8 mouse cellular contexts compared by ENCODE assay signal in the genomic region with DNA sequence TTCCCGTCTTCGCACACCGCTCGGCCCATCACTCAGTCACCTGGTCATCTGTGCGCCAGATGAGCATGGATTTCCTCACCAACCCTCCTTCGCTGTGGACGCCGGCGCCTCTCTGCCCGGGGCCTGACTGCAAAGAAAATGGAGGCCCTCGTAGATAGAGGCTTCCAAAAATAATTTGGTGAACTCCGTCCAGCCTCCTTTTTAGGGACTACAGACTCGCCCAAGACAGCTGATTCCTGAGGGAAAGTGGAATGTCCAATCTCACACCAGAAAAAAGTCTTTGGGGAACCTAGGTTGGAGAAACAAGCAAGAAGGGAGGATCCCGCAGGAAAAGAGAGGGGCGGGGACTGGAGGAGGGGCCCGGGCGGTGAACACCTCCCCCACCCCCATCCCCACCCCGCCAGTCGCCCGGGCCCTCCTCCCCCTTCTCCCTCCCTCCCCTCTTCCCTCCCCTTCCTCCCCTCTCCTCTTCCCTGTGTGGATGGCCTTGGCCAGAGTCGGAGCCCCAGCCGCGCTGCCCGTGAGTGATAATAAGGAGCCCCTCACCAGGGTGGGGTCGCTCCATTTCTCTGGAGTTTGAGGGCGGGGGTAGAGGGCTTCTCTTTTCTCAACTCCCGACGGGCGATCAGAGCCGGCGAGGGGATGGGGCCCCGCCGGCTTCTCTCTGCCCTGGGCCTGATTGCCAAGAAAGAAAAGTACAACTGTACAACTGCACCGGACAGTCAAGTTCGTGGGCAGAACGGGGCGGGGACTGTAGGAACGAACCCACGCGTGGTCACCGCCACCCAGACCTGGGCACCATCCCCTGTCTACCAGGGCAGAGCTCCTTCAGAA. TPM values are rescaled to one million over a fixed set of nuclear protein-coding genes. Genes with fewer than 3 reads are reported as not detected.
DNase-seq lines count a peak whose midpoint lies in the region; ATAC-seq and TF ChIP-seq lines count a peak whose summit lies in the region.

A gene (plus strand): TSS at position 463 of the 834 bp plus-strand sequence.

- ATAC-seq in CD4-positive, CD25-positive, alpha-beta regulatory T cell, adult 4 months = peak; percentile 6
- ATAC-seq in activated CD4-positive, CD25-positive, alpha-beta regulatory T cell, adult 4 months = peak; percentile 3
- peak; percentile 80 for ATAC-seq in liver, embryonic 16.5 days (ENCODE audit: low read depth)
- peak; percentile 85 for ATAC-seq in neutrophil, adult 5-6 weeks (ENCODE audit: extremely low read depth, insufficient number of reproducible peaks, low FRiP score, poor library complexity, severe bottlenecking)
- ATAC-seq in megakaryocyte progenitor cell, adult 5-6 weeks (replicated peaks; ENCODE audit: poor library complexity) = no peak; the same call in 1 of the 2 replicates

- peak; percentile 64 for TF ChIP-seq POLR2A in heart, adult 2 months (IDR thresholded peaks at IDR 0.05; ENCODE audit: insufficient read depth, low read depth, low read length)

- intact Hi-C loops in heart, adult 2 months (cut with DNase I) = loop anchor here (1.0 kb wide), 2 partner anchors 32 to 44 kb away; no protein-coding TSS in a partner anchor

- DNase-seq in embryo, embryonic 11 days = peak; percentile 90
- peak; percentile 83 to 84 for DNase-seq in heart, adult 2 months
- peak; percentile 82 for DNase-seq in kidney, adult 18-20 months

- H3K4me3 ChIP-seq in heart, adult 2 months = peak within 1 kb of the TSS; percentile 69
- peak within 1 kb of the TSS; percentile 43 for H3K4me3 ChIP-seq in liver, embryonic 16.5 days (ENCODE audit: low read depth, low read length)

- TF ChIP-seq CTCF in heart, adult 2 months (IDR thresholded peaks at IDR 0.05) = no peak

- H3K36me3 ChIP-seq in heart, adult 2 months (ENCODE audit: control insufficient read depth, insufficient read depth, low read length) = peaks cover 5% of the 10 kb centered on the region; the same call in 1 of the 2 replicates
- no peaks in the 10 kb centered on the region for H3K36me3 ChIP-seq in liver, embryonic 16.5 days (ENCODE audit: control insufficient read depth, insufficient read depth)

- H3K9ac ChIP-seq in heart, adult 2 months (ENCODE audit: low read depth, low read length) = peak within 1 kb of the TSS; percentile 53
- peak within 1 kb of the TSS; percentile 43 for H3K9ac ChIP-seq in liver, embryonic 16.5 days (ENCODE audit: low read depth, low read length)

- peak; percentile 82; the same call in 1 of the 2 replicates for TF ChIP-seq EP300 in heart, adult 2 months (IDR thresholded peaks at IDR 0.05; ENCODE audit: insufficient read depth, low read depth, low read length)

- no peaks in the 10 kb centered on the region; the same call in 1 of the 2 replicates for H3K79me2 ChIP-seq in heart, adult 2 months (replicated peaks; ENCODE audit: control insufficient read depth, insufficient read depth, low read length)

- peak within 1 kb of the TSS; percentile 66 for H3K4me2 ChIP-seq in liver, embryonic 16.5 days (ENCODE audit: low read depth, low read length)

- WGBS in heart, adult 2 months = 1% methylated on average over 41 of the region's 41 CpGs
- 2% methylated on average over 38 of the region's 41 CpGs for WGBS in liver, embryonic 16.5 days (ENCODE audit: insufficient replicate concordance)

- no peaks in the 10 kb centered on the region for H3K9me3 ChIP-seq in liver, embryonic 16.5 days (replicated peaks; ENCODE audit: control insufficient read depth, low read length)

- peak within 1 kb of the TSS; percentile 84 for H3K27ac ChIP-seq in heart, adult 2 months
- H3K27ac ChIP-seq in liver, embryonic 16.5 days (ENCODE audit: low read length) = peak within 1 kb of the TSS; percentile 62; the same call in 1 of the 2 replicates

- no peaks in the 10 kb centered on the region for H3K27me3 ChIP-seq in heart, adult 2 months (ENCODE audit: control insufficient read depth, insufficient read depth, low read length)
- no peaks in the 10 kb centered on the region for H3K27me3 ChIP-seq in liver, embryonic 16.5 days (ENCODE audit: control insufficient read depth, insufficient read depth, low read depth, low read length)

- peaks cover 21% of the 10 kb centered on the region for H3K4me1 ChIP-seq in heart, adult 2 months (ENCODE audit: control insufficient read depth, insufficient read depth, low read length)
- H3K4me1 ChIP-seq in liver, embryonic 16.5 days (ENCODE audit: control insufficient read depth, low read depth, low read length) = no peaks in the 10 kb centered on the region; the same call in none of the 2 replicates

RNA-seq across cellular contexts. Expression of the gene that starts here (rescaled TPM):
- 1 to 10 TPM; 2.1 to 2.9 TPM for polyA plus RNA-seq in CD4-positive, CD25-positive, alpha-beta regulatory T cell, adult 4 months (2017; shearing (Covaris generic))
- 1 to 10 TPM; 1.1 to 4.4 TPM for polyA plus RNA-seq in activated CD4-positive, CD25-positive, alpha-beta regulatory T cell, adult 4 months (2017; shearing (Covaris generic))
- 10 to 100 TPM; 18.9 to 21.8 TPM for total RNA-seq in heart, adult 2 months (2021)
- 9.4 and 16.8 TPM in 2 replicates for polyA plus RNA-seq in heart, adult 2 months (2012; rRNA removed)
- polyA plus RNA-seq in liver, embryonic 16.5 days (2015; fragmentation: Nextera tagmentation; extraction: Ambion mirVana) = 0.91 and 0.96 TPM in 2 replicates
- total RNA-seq in neutrophil, adult 5-6 weeks (2017) = not detected in 2 replicates
- not detected in 2 replicates for total RNA-seq in megakaryocyte progenitor cell, adult 5-6 weeks (2015)
- not detected in 2 replicates for total RNA-seq in megakaryocyte progenitor cell, adult 5-6 weeks (2017)

Comparison
In these comparisons a context has a peak if more than half of its experiments do, and no peak if none do; other contexts are left out.
1. RNA of the gene that starts here (total RNA-seq): 18.9 to 21.8 TPM in heart, adult 2 months; not detected in neutrophil, adult 5-6 weeks and not detected in megakaryocyte progenitor cell, adult 5-6 weeks; every median in the first group is over 10 times any median in the second.
2. Peak in ATAC-seq, H3K4me3 ChIP-seq, H3K27ac ChIP-seq, H3K9ac ChIP-seq and H3K4me2 ChIP-seq in liver, embryonic 16.5 days; RNA of the gene not detected or under 1 TPM.
3. Peak in ATAC-seq in neutrophil, adult 5-6 weeks; RNA of the gene not detected or under 1 TPM.
4. Peak in every context shown above with its lines, with median percentiles within 50 percentile points of each other: DNase-seq.